Comparison of ENCODE assay signal across 10 mouse cellular contexts in genomic region chr15:25995521-25995920, GRCm38 (mm10). TPM values are rescaled to one million over a fixed set of nuclear protein-coding genes. Genes with fewer than 3 reads are reported as not detected.
DNase-seq lines count a peak whose midpoint lies in the region; ATAC-seq and TF ChIP-seq lines count a peak whose summit lies in the region.
"Had no signal": no experiment of that assay in that cellular context is flagged by ENCODE, and none has a peak within 500 bp of the region (broad histone marks: within the 10 kb centered on the region; RNA-seq: fewer than 3 reads in every experiment).

No protein-coding gene starts in this region.

- WGBS in embryonic facial prominence, embryonic 11.5 days = 38% methylated on average over 2 of the region's 2 CpGs
- WGBS in embryonic facial prominence, embryonic 10.5 days = 51% methylated on average over 2 of the region's 2 CpGs
- 35% methylated on average over 2 of the region's 2 CpGs for WGBS in lung, embryonic 14.5 days
- 44% methylated on average over 2 of the region's 2 CpGs for WGBS in hindbrain, embryonic 16.5 days

- DNase-seq in embryonic facial prominence, embryonic 11.5 days (ENCODE audit: low spot score) = peak; percentile 75
- no peak for DNase-seq in embryonic facial prominence, embryonic 10.5 days (ENCODE audit: low spot score)
- DNase-seq in lung, embryonic 14.5 days = peak; percentile 83
- DNase-seq in lung, postnatal 25 days (ENCODE audit: low spot score) = no peak
- peak; percentile 52 for DNase-seq in telencephalon, adult 2 months (ENCODE audit: low read depth, low spot score)
- no peak for DNase-seq in heart, adult 11 months
- DNase-seq in right cerebral cortex, adult 18-20 months = no peak

- ATAC-seq in embryonic facial prominence, embryonic 11.5 days (replicated peaks; ENCODE audit: insufficient number of reproducible peaks, low FRiP score, low TSS enrichment, low read depth) = no peak
- no peak for ATAC-seq in lung, embryonic 14.5 days (ENCODE audit: insufficient read depth)
- 0 out of 2 replicates have a peak, but pooled peaks have one; percentile 57 for ATAC-seq in hindbrain, embryonic 16.5 days

- TF ChIP-seq CTCF in lung, embryonic 14.5 days (IDR thresholded peaks at IDR 0.05; ENCODE audit: low read depth) = peak; percentile 68

- no peaks in the 10 kb centered on the region for H3K4me1 ChIP-seq in embryonic facial prominence, embryonic 11.5 days (ENCODE audit: control insufficient read depth, insufficient read depth, low read length)
- no peaks in the 10 kb centered on the region for H3K4me1 ChIP-seq in embryonic facial prominence, embryonic 10.5 days
- no peaks in the 10 kb centered on the region for H3K4me1 ChIP-seq in lung, embryonic 14.5 days (ENCODE audit: insufficient read depth)
- H3K4me1 ChIP-seq in hindbrain, embryonic 16.5 days (ENCODE audit: control insufficient read depth, insufficient read depth, low read depth, low read length) = no peaks in the 10 kb centered on the region
- H3K4me1 ChIP-seq: heart, embryonic 12.5 days; limb, embryonic 13.5 days had no signal

- H3K9me3 ChIP-seq in embryonic facial prominence, embryonic 11.5 days (replicated peaks; ENCODE audit: control insufficient read depth, low read length) = no peaks in the 10 kb centered on the region
- H3K9me3 ChIP-seq in embryonic facial prominence, embryonic 10.5 days = no peaks in the 10 kb centered on the region
- no peaks in the 10 kb centered on the region for H3K9me3 ChIP-seq in lung, embryonic 14.5 days (ENCODE audit: low read depth, low read length)
- H3K9me3 ChIP-seq in hindbrain, embryonic 16.5 days (ENCODE audit: control insufficient read depth, low read length) = no peaks in the 10 kb centered on the region
- H3K9me3 ChIP-seq: heart, embryonic 12.5 days; limb, embryonic 13.5 days had no signal

- no peak overlapping the region for H3K4me2 ChIP-seq in embryonic facial prominence, embryonic 11.5 days (ENCODE audit: low read depth, low read length)
- no peak overlapping the region for H3K4me2 ChIP-seq in lung, embryonic 14.5 days
- H3K4me2 ChIP-seq in hindbrain, embryonic 16.5 days (ENCODE audit: low read length) = no peak overlapping the region
- H3K4me2 ChIP-seq: heart, embryonic 12.5 days; limb, embryonic 13.5 days had no signal

- no peak overlapping the region for H3K9ac ChIP-seq in embryonic facial prominence, embryonic 11.5 days (replicated peaks; ENCODE audit: low read length)
- H3K9ac ChIP-seq in lung, embryonic 14.5 days = no peak overlapping the region
- no peak overlapping the region for H3K9ac ChIP-seq in hindbrain, embryonic 16.5 days (ENCODE audit: low read depth, low read length)
- H3K9ac ChIP-seq: heart, embryonic 12.5 days; limb, embryonic 13.5 days had no signal

- no peak overlapping the region for H3K4me3 ChIP-seq in embryonic facial prominence, embryonic 11.5 days (ENCODE audit: low read depth, low read length)
- no peak overlapping the region for H3K4me3 ChIP-seq in embryonic facial prominence, embryonic 10.5 days
- no peak overlapping the region for H3K4me3 ChIP-seq in lung, embryonic 14.5 days (ENCODE audit: low read depth, low read length)
- no peak overlapping the region for H3K4me3 ChIP-seq in hindbrain, embryonic 16.5 days (ENCODE audit: low read length)
- H3K4me3 ChIP-seq: heart, embryonic 12.5 days; limb, embryonic 13.5 days had no signal

- peaks cover 3% of the 10 kb centered on the region; the same call in 1 of the 2 replicates for H3K36me3 ChIP-seq in embryonic facial prominence, embryonic 11.5 days (replicated peaks; ENCODE audit: control insufficient read depth, insufficient read depth, low read depth, low read length)
- peaks cover 64% of the 10 kb centered on the region for H3K36me3 ChIP-seq in embryonic facial prominence, embryonic 10.5 days (replicated peaks)
- peaks cover 59% of the 10 kb centered on the region for H3K36me3 ChIP-seq in lung, embryonic 14.5 days (ENCODE audit: insufficient read depth)
- peaks cover 6% of the 10 kb centered on the region; the same call in 1 of the 2 replicates for H3K36me3 ChIP-seq in hindbrain, embryonic 16.5 days (ENCODE audit: control insufficient read depth, insufficient read depth, low read length)

- H3K27me3 ChIP-seq in embryonic facial prominence, embryonic 11.5 days (ENCODE audit: control insufficient read depth, insufficient read depth, low read length) = no peaks in the 10 kb centered on the region
- H3K27me3 ChIP-seq in embryonic facial prominence, embryonic 10.5 days (replicated peaks; ENCODE audit: low read depth, poor library complexity, severe bottlenecking) = no peaks in the 10 kb centered on the region
- no peaks in the 10 kb centered on the region for H3K27me3 ChIP-seq in lung, embryonic 14.5 days (ENCODE audit: insufficient read depth, low read length)
- H3K27me3 ChIP-seq in hindbrain, embryonic 16.5 days (replicated peaks; ENCODE audit: control insufficient read depth, insufficient read depth, low read length) = no peaks in the 10 kb centered on the region
- H3K27me3 ChIP-seq: heart, embryonic 12.5 days; limb, embryonic 13.5 days had no signal

- H3K27ac ChIP-seq in embryonic facial prominence, embryonic 11.5 days (replicated peaks; ENCODE audit: low read depth, low read length) = no peak overlapping the region
- no peak overlapping the region for H3K27ac ChIP-seq in embryonic facial prominence, embryonic 10.5 days (replicated peaks)
- H3K27ac ChIP-seq in lung, embryonic 14.5 days (ENCODE audit: low read depth) = no peak overlapping the region
- H3K27ac ChIP-seq in hindbrain, embryonic 16.5 days (ENCODE audit: low read depth, low read length) = no peak overlapping the region
- H3K27ac ChIP-seq: limb, embryonic 13.5 days had no signal

RNA-seq across cellular contexts. Expression of gene Zfp622, which starts 11.4 kb away (rescaled TPM):
- polyA plus RNA-seq in embryonic facial prominence, embryonic 11.5 days (2014; fragmentation: Nextera tagmentation; extraction: Ambion mirVana) = 30.9 and 31.0 TPM in 2 replicates
- polyA plus RNA-seq in embryonic facial prominence, embryonic 10.5 days (2016; fragmentation: Nextera tagmentation; extraction: Ambion mirVana) = 21.4 and 26.4 TPM in 2 replicates
- polyA plus RNA-seq in lung, embryonic 14.5 days (2014; fragmentation: Nextera tagmentation; extraction: Ambion mirVana) = 26.2 and 28.4 TPM in 2 replicates
- 26.8 and 31.1 TPM in 2 replicates for polyA plus RNA-seq in hindbrain, embryonic 16.5 days (2015; fragmentation: Nextera tagmentation; extraction: Ambion mirVana)

Comparison
In these comparisons a context has a peak if more than half of its experiments do, and no peak if none do; other contexts are left out.
1. DNase-seq: peak in embryonic facial prominence, embryonic 11.5 days (single experiment), lung, embryonic 14.5 days (single experiment) and telencephalon, adult 2 months (single experiment); none in embryonic facial prominence, embryonic 10.5 days (single experiment), lung, postnatal 25 days (single experiment), heart, adult 11 months (single experiment) and right cerebral cortex, adult 18-20 months (single experiment).